Mouse (Mus musculus) olfactory bulb, adult 2 months (tissue): ENCODE measurements around the gene Tsc1. TPM values are rescaled to one million over a fixed set of nuclear protein-coding genes. Genes with fewer than 3 reads are reported as not detected.

Experiments used
- H3K27ac ChIP-seq: fragments of 200-500 bp; 2 replicates; pipeline ENCODE4 v1.5.1; 2012; ENCODE audit warnings: low read depth, low read length; ENCODE audit not compliant: insufficient read depth
- H3K4me1 ChIP-seq: fragments of 200-500 bp; 2 replicates; pipeline ENCODE4 v1.6.1; 2012; ENCODE audit warnings: low read length; ENCODE audit not compliant: control insufficient read depth, insufficient read depth
- H3K4me3 ChIP-seq: fragments of 200-500 bp; 2 replicates; pipeline ENCODE4 v1.5.1; 2012; ENCODE audit warnings: mild to moderate bottlenecking, low read depth, low read length, moderate library complexity; ENCODE audit not compliant: insufficient read depth
- CTCF ChIP-seq: fragments of 200-500 bp; IDR thresholded peaks from 2 replicates; pipeline ENCODE4 v1.5.1; 2012; ENCODE audit warnings: low read depth, mild to moderate bottlenecking, low read length, moderate library complexity; ENCODE audit not compliant: insufficient read depth
- POLR2A ChIP-seq: fragments of 200-500 bp; IDR thresholded peaks from 2 replicates; pipeline ENCODE4 v1.6.1; 2012; ENCODE audit warnings: mild to moderate bottlenecking, low read depth, low read length, moderate library complexity; ENCODE audit not compliant: insufficient read depth
- WGBS: fragments of 180-500 bp; shearing (Covaris S2); methylation state at CpG from one replicate; pipeline ENCODE4 v1.1.7; 2018; 5-methylcytosine and 5-hydroxymethylcytosine counted together
- polyA plus RNA-seq: library from polyadenylated mRNA; stranded (reverse); fragments of >200 nt; gene quantifications from 2 replicates; pipeline ENCODE4 v1.2.4, GENCODE M21; 2012; ENCODE audit warnings: low replicate concordance; ENCODE audit not compliant: missing spikeins, insufficient read depth, insufficient read length

Tsc1 gene
- polyA plus RNA-seq, 1 experiment = not detected

- TF ChIP-seq CTCF = no peak
- TF ChIP-seq POLR2A = no peak
- WGBS = 88% methylated on average over 9 of the region's 9 CpGs
- no peak overlapping the region for H3K4me3 ChIP-seq
- H3K4me1 ChIP-seq = no peaks in the 10 kb centered on the region
- no peak overlapping the region for H3K27ac ChIP-seq
Observed at GRCm38 (mm10) chr2:28637106-28637845, 3.8 kb upstream of the Tsc1 start.

GRCm38 (mm10) chr2:28638352-28638751 is 2.7 kb upstream of the Tsc1 start:
- Histone ChIP-seq H3K27ac (no peak overlapping the region), H3K4me1 (no peaks in the 10 kb centered on the region), H3K4me3 (no peak overlapping the region)
- TF ChIP-seq POLR2A (no peak), CTCF (no peak)
- 39% methylated on average over 9 of the region's 9 CpGs for WGBS

- 20% methylated on average over 9 of the region's 9 CpGs for WGBS
- Histone ChIP-seq H3K4me3 (no peak overlapping the region), H3K27ac (no peak overlapping the region), H3K4me1 (no peaks in the 10 kb centered on the region)
- no peak for TF ChIP-seq POLR2A
- TF ChIP-seq CTCF = no peak
Observed at GRCm38 (mm10) chr2:28638886-28639285, 2.1 kb upstream of the Tsc1 start.

- 60% methylated on average over 7 of the region's 7 CpGs for WGBS
Observed at GRCm38 (mm10) chr2:28639794-28640193, 1.2 kb upstream of the Tsc1 start.

GRCm38 (mm10) chr2:28641435-28641941 is 460 bp downstream of the Tsc1 start:
- Histone ChIP-seq H3K27ac (peak overlapping the region; percentile 100; the same call in 1 of the 2 replicates), H3K4me1 (no peaks in the 10 kb centered on the region), H3K4me3 (peak overlapping the region; percentile 92)
- TF ChIP-seq CTCF = no peak
- TF ChIP-seq POLR2A = no peak
- 2% methylated on average over 43 of the region's 43 CpGs for WGBS

More at GRCm38 (mm10) chr2:28639794-28640193, 1.2 kb upstream of the Tsc1 start:
- H3K27ac ChIP-seq = no peak overlapping the region
- TF ChIP-seq POLR2A (no peak), CTCF (no peak)
- no peak overlapping the region for H3K4me3 ChIP-seq
- no peaks in the 10 kb centered on the region for H3K4me1 ChIP-seq

- no peak overlapping the region for H3K4me3 ChIP-seq
- no peak overlapping the region for H3K27ac ChIP-seq
- WGBS = 81% methylated on average over 3 of the region's 3 CpGs
- TF ChIP-seq CTCF (no peak), POLR2A (no peak)
- H3K4me1 ChIP-seq = no peaks in the 10 kb centered on the region
Observed at GRCm38 (mm10) chr2:28643081-28643480, 2.1 kb downstream of the Tsc1 start.

- Histone ChIP-seq H3K4me3 (no peak overlapping the region), H3K4me1 (no peaks in the 10 kb centered on the region)
- TF ChIP-seq CTCF (no peak), POLR2A (no peak)
Observed at GRCm38 (mm10) chr2:28650526-28650925, 9.5 kb downstream of the Tsc1 start.

GRCm38 (mm10) chr2:28653351-28653750 is 12.3 kb downstream of the Tsc1 start:
- Histone ChIP-seq H3K27ac (no peak overlapping the region), H3K4me3 (no peak overlapping the region), H3K4me1 (no peaks in the 10 kb centered on the region)
- TF ChIP-seq CTCF = no peak
- no peak for TF ChIP-seq POLR2A
- 91% methylated on average over 7 of the region's 7 CpGs for WGBS

More at GRCm38 (mm10) chr2:28650526-28650925, 9.5 kb downstream of the Tsc1 start:
- H3K27ac ChIP-seq = no peak overlapping the region

- H3K27ac ChIP-seq = no peak overlapping the region
- 66% methylated on average over 2 of the region's 2 CpGs for WGBS
- no peaks in the 10 kb centered on the region for H3K4me1 ChIP-seq
- no peak overlapping the region for H3K4me3 ChIP-seq
- TF ChIP-seq POLR2A (no peak), CTCF (no peak)
Observed at GRCm38 (mm10) chr2:28654295-28654694, 13.3 kb downstream of the Tsc1 start.
